8 mouse cellular contexts compared by ENCODE assay signal in genomic region chr1:181272622-181273296, GRCm38 (mm10).
DNase-seq lines count a peak whose midpoint lies in the region; ATAC-seq and TF ChIP-seq lines count a peak whose summit lies in the region.

No protein-coding gene starts in this region.

- no peak overlapping the region for H3K4me2 ChIP-seq in kidney, embryonic 14.5 days (replicated peaks; ENCODE audit: low read depth, low read length)

- peak; percentile 99 for ATAC-seq in erythroblast, adult 5-6 weeks (replicated peaks; ENCODE audit: low FRiP score, poor library complexity, severe bottlenecking)
- ATAC-seq in kidney, embryonic 14.5 days (ENCODE audit: low FRiP score, low TSS enrichment), result peak; percentile 96
- ATAC-seq in monocyte, adult 5-6 weeks (replicated peaks; ENCODE audit: insufficient number of reproducible peaks, low FRiP score, low TSS enrichment, poor library complexity, severe bottlenecking), result peak; percentile 94

- H3K27ac ChIP-seq in bone marrow macrophage, adult 2 months (ENCODE audit: insufficient read depth, low read depth, low read length), result no peak overlapping the region
- H3K27ac ChIP-seq in heart, embryonic 10.5 days, result peak overlapping the region; percentile 59; the same call in 1 of the 2 replicates
- no peak overlapping the region for H3K27ac ChIP-seq in kidney, embryonic 14.5 days (ENCODE audit: low read depth, low read length)

- peak; percentile 73 for TF ChIP-seq CTCF in bone marrow macrophage, adult 2 months (IDR thresholded peaks at IDR 0.05; ENCODE audit: low read depth, low read length)

- WGBS in heart, embryonic 10.5 days, result 6% methylated on average over 20 of the region's 20 CpGs
- WGBS in kidney, embryonic 14.5 days, result 6% methylated on average over 20 of the region's 20 CpGs

- H3K36me3 ChIP-seq in heart, embryonic 10.5 days, result no peaks in the 10 kb centered on the region
- H3K36me3 ChIP-seq in kidney, embryonic 14.5 days (ENCODE audit: control insufficient read depth, insufficient read depth, low read length), result no peaks in the 10 kb centered on the region

- no peak overlapping the region for H3K9ac ChIP-seq in kidney, embryonic 14.5 days (ENCODE audit: low read depth, low read length)

- DNase-seq in 416B (ENCODE audit: low read depth) (peak; percentile 78), liver (peak; percentile 89)
- DNase-seq in heart, embryonic 10.5 days (ENCODE audit: low spot score), result peak; percentile 92
- DNase-seq in spleen, postnatal 14 days (ENCODE audit: low spot score in 2 of 2), result peak; percentile 74 to 84

- no peak overlapping the region for H3K4me3 ChIP-seq in bone marrow macrophage, adult 2 months (ENCODE audit: insufficient read depth, low read length)
- H3K4me3 ChIP-seq in heart, embryonic 10.5 days, result no peak overlapping the region
- no peak overlapping the region for H3K4me3 ChIP-seq in kidney, embryonic 14.5 days (ENCODE audit: low read length)

- peaks cover 4% of the 10 kb centered on the region; the same call in 1 of the 2 replicates for H3K27me3 ChIP-seq in heart, embryonic 10.5 days (ENCODE audit: insufficient read depth, poor library complexity, severe bottlenecking)
- H3K27me3 ChIP-seq in kidney, embryonic 14.5 days (ENCODE audit: control insufficient read depth, insufficient read depth, low read length), result no peaks in the 10 kb centered on the region

- H3K4me1 ChIP-seq in bone marrow macrophage, adult 2 months (ENCODE audit: control insufficient read depth, insufficient read depth, low read length), result no peaks in the 10 kb centered on the region
- H3K4me1 ChIP-seq in heart, embryonic 10.5 days, result peaks cover 5% of the 10 kb centered on the region; the same call in 1 of the 2 replicates
- no peaks in the 10 kb centered on the region for H3K4me1 ChIP-seq in kidney, embryonic 14.5 days (ENCODE audit: control insufficient read depth, insufficient read depth, low read length)

- H3K9me3 ChIP-seq in heart, embryonic 10.5 days, result no peaks in the 10 kb centered on the region
- H3K9me3 ChIP-seq in kidney, embryonic 14.5 days (ENCODE audit: control insufficient read depth, low read length), result no peaks in the 10 kb centered on the region

- no peak for TF ChIP-seq POLR2A in bone marrow macrophage, adult 2 months (IDR thresholded peaks at IDR 0.05; ENCODE audit: borderline replicate concordance, low read depth, low read length)
